Mouse (Mus musculus) yolk sac, embryonic 10.5 days (tissue): ENCODE results near the gene Ano3.

Source experiments
- DNase-seq: peaks from one replicate; pipeline ENCODE4 v3.0.0-alpha.2; 2017; ENCODE audit warnings: low spot score

Ano3 gene

DNA sequence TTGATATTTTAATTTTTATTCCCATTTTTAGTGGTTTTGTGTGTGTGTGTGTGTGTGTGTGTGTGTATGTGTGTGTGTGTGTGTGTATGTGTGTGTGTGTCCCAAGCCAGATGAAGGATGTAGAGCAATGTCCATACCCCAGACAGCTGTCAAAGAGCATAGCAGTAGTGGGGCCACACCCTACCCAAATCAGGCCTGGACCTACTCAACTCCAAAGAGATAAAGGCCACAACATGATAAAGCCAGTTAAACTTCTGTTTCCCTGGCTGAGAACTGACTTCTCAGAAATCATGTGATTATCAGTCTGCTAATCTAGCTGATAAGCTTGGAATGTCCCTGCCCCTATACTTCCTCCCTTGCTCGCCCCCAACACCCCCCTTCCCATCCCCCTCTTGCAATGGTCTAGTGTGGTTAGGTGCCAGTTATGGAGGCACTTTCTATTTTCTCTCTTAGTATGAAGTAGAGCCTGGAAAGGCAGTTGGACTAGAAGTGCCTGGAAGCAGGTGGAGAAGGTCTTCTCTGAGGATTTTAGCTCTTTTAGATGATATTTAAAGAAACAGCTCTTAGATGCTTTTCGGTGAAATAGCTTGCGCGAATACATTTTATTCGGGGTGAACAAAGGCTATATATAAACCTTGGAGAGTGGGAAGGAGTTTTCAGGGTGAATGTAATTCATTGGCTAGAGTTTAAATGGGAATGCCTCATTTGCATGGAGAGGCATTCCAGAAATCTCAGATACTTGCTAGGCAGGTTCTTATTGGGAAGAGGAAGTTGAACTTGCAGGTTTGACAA lies 144.2 kb downstream of the Ano3 start:
- DNase-seq = no peak

GRCm38 (mm10) chr2:110795928-110796327 lies 154.8 kb downstream of the Ano3 start:
- no peak for DNase-seq

DNA sequence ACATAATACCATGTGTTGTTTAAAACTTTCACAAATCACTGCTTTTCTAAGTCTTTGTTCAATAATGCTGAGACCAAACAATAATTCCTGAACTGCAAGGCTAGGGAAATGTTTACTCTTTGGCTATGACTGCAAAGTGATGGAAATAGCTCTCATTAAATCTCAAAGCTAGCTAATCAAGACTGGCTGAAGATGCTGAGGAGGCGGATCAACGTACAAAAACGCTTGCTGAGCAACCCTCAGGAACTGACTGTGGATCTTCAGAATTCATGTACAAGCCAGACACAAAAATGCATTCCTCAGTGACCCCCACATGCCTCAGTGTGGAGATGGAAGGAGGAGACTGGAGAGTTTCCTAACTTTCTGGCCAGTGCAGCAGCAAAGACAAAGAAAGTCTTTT lies 155.3 kb downstream of the Ano3 start:
- no peak for DNase-seq

DNA sequence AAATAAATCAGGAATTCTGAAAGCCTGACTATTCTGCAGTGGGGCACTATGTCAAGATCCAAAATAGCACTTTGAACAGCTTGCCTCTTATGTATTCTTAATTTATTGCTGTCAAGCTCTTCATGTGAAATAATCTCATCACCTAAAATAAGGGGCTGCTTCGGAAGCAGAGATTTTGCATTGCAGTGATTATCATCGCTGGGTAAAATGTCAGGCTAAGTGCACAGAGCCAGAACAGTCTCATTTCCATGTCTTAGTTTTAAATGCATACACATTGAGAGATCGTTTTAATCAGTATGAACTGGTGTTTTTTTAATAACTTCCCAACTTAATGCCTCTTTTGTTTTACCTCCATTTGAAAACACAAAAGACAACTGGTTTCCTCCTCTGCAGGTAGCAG lies 163.3 kb downstream of the Ano3 start:
- no peak for DNase-seq

DNA sequence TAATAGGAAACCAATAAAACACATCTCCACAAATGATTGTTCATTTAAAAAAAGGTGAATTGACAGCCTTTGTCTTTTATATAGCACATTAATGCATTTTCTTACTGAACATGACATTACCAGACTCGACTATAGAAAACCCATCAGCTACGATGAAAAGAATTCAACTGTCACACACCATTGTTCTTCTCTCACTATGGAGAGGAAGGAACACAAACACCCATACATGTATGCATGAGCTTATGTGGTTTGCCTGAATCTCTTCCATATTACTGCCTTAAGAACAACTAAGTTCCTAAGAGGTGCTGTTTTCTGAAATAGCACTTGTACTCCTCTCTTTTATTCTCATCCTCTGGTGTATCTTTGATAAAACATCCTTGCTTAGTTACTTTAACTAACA lies 191.3 kb downstream of the Ano3 start:
- no peak for DNase-seq

- no peak for DNase-seq
These were observed 193.2 kb downstream of the Ano3 start for GRCm38 (mm10) chr2:110757556-110757955.

DNA sequence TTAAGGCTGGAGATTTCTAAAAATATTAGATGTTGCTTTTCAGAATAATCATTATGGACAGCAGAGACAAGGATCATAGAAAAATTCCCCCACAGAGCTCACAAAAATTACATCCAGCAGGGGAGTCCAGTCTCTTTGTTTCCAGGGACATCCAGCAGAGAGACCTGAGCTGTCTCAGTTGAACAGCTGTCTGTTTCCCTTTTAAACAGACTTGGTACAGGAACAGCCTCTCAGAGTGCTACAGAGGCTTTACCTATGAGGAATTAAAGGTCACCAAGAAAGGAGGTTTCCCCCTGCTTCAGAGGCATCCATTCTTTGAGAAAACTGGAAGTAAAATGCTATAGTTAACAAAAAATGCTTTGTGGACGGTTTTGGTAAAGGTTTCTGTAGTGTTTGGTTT lies 210.2 kb downstream of the Ano3 start:
- no peak for DNase-seq

DNA sequence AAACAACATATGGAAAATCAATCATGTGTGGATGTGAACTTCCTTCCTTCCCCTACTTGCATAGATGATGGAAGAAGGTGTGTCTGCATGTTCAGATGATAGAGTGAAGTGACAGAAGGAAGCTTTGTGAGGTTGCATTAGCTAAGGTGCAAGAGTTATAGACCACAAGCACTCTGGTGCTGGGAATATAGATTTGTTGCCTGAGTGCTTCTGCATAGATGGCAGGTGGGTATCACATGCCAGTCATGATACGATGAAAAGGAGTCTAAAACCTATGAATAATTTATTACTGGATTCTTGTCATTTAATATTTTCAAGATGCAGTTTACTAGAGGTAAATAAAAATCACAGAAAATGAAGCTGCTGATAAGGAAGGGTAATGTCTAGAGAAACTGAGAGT lies 210.9 kb downstream of the Ano3 start:
- DNase-seq = no peak

DNA sequence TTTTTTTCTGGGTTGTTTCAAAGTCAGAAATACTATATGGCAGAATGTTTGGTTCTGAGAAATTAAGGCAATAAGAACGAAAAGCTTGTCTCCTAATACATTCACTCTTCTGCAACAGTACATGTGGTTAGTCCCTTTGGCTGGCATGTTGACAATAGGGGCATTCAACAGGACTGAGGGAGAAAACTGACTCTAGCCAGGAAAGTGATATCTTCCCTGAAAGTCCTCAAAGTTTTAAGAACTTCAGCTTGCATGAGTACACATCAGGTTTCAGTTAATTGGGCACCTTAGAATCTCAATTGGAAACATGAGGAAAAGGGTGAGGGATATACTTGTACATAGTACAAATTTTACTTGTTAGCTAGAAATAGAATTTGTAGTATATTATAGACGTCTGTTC lies 212.7 kb downstream of the Ano3 start:
- DNase-seq = no peak

DNA sequence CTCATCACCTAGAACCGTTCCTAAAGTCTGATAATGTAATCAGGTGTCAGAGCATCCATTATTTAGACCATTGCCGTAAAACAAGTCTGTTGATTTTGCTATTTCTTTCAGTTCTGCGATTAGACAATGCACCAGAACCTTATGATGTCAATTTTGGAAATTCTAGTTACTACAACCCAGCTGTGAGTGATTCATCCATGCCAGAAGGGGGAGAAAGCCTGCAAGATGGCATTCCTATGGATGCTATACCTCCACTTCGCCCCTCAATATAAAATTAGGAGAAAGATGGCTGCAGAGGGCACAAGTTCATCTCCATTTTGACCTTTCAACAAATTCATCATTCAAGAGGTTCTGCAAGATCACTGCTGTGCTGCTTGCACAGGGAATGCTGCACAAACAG lies 213.5 kb downstream of the Ano3 start:
- no peak for DNase-seq

DNA sequence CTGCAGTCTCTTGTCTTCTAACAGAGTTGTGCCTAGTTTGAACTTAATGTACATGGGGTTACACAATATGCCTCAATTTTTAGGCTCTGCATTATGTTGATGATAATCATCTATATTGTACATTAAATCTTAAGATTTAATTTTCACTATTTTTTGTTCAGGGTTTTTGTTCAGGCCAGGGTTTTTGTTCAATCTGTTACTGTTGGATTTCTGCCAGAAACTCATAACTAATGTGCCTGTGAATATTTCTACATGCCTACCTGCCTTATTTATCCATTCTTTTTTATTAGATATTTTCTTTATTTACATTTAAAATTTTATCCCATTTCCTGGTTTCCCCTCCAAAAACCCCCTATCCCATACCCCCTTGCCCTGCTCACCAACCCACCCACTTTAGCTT lies 224.6 kb downstream of the Ano3 start:
- DNase-seq = no peak

- DNase-seq = no peak
These were observed 228.5 kb downstream of the Ano3 start for GRCm38 (mm10) chr2:110722208-110722607.

- DNase-seq = no peak
These were observed 229.4 kb downstream of the Ano3 start, which contains the start of gene Muc15 for GRCm38 (mm10) chr2:110721290-110721753. Gene Muc15, plus strand, starts transcription at chr2:110721340.

GRCm38 (mm10) chr2:110719051-110719450 lies 231.7 kb downstream of the Ano3 start:
- no peak for DNase-seq

DNA sequence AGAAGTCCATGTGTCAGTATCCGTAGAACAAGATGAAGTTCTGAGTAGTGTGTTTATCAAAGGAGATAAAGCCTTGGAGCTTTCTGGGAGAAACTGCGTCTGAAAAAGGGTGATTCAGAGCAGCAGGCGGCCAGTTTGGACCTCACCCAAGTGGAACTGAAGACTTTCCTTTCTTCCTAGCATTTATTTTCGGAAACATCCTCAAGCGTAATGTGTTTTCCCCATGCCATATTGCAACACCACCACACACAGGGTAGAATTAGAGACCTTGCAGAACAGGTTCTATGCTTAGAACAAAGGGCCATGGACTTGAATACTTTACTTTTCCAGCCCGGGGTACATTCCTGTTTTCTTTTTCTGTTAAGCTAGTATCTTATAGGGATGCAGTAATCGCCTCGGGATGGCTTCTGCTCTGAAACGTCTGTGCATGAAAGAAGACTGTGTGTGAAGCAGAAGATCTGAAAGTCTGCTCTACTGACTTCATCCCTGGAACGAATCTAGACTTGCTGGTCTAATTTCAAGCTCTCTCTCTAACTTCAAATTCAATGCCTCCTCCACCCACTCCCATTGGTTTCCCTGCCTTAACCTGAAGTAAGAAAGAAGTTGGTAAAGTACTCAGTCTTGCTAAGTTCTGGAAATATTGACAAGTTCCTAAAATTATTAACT lies 240.5 kb downstream of the Ano3 start:
- DNase-seq = no peak

- no peak for DNase-seq
These were observed 241.3 kb downstream of the Ano3 start for GRCm38 (mm10) chr2:110709436-110709835.

GRCm38 (mm10) chr2:110671071-110671624 lies 279.6 kb downstream of the Ano3 start:
- no peak for DNase-seq

- DNase-seq = no peak
These were observed 287.4 kb downstream of the Ano3 start for GRCm38 (mm10) chr2:110663329-110663728.

GRCm38 (mm10) chr2:110644846-110645245 lies 305.9 kb downstream of the Ano3 start:
- DNase-seq = no peak

- no peak for DNase-seq
These were observed 306.4 kb downstream of the Ano3 start for GRCm38 (mm10) chr2:110644358-110644757.
